Mouse (Mus musculus) left cerebral cortex, adult 8-10 months (tissue): ENCODE data around the gene Ctr9. TPM values are rescaled to one million over a fixed set of nuclear protein-coding genes. Genes with fewer than 3 reads are reported as not detected.

ENCODE experiments used
- DNase-seq, 2 experiments: peaks; one replicate each; pipeline ENCODE4 v3.0.0; 2022; ENCODE audit warnings: low spot score in 2 of 2
- total RNA-seq, 4 experiments: library from RNA; stranded (reverse); gene quantifications; 2 replicates each; pipeline ENCODE4 v1.2.4; 2022

Ctr9 gene
- total RNA-seq, 4 experiments from 2014 or later = 38.2 to 40.9 (median 39.2) TPM

GRCm38 (mm10) chr7:111029046-111029553, 349 bp downstream of the Ctr9 start:
- DNase-seq = no peak

- DNase-seq = no peak
Observed at GRCm38 (mm10) chr7:111048920-111049319, 20.2 kb downstream of the Ctr9 start.

GRCm38 (mm10) chr7:111049652-111050421, 21.1 kb downstream of the Ctr9 start:
- peak in 1 of 2 experiments; percentile 13 for DNase-seq

GRCm38 (mm10) chr7:111055221-111055620, 26.5 kb downstream of the Ctr9 start:
- DNase-seq = no peak

- no peak for DNase-seq
Observed at GRCm38 (mm10) chr7:111055984-111056657, 27.4 kb downstream of the Ctr9 start.

GRCm38 (mm10) chr7:111059527-111059926, 30.8 kb downstream of the Ctr9 start:
- DNase-seq = no peak

GRCm38 (mm10) chr7:111062971-111063370, 34.2 kb downstream of the Ctr9 start:
- DNase-seq = no peak

GRCm38 (mm10) chr7:111068181-111068580, 39.4 kb downstream of the Ctr9 start:
- DNase-seq = no peak

GRCm38 (mm10) chr7:111069439-111070166, 40.9 kb downstream of the Ctr9 start:
- no peak for DNase-seq

- DNase-seq = no peak
Observed at GRCm38 (mm10) chr7:111070167-111070496, 41.4 kb downstream of the Ctr9 start.

GRCm38 (mm10) chr7:111072410-111072809, 43.7 kb downstream of the Ctr9 start:
- DNase-seq = no peak

GRCm38 (mm10) chr7:111075288-111075687, 46.5 kb downstream of the Ctr9 start:
- no peak for DNase-seq

GRCm38 (mm10) chr7:111078271-111078670, 49.5 kb downstream of the Ctr9 start:
- DNase-seq = no peak

- no peak for DNase-seq
Observed at GRCm38 (mm10) chr7:111080026-111080425, 51.3 kb downstream of the Ctr9 start.

- DNase-seq = no peak
Observed at GRCm38 (mm10) chr7:111080876-111081275, 52.1 kb downstream of the Ctr9 start.

- DNase-seq = peak; percentile 77 to 82
Observed at GRCm38 (mm10) chr7:111082043-111082821, 53.5 kb downstream of the Ctr9 start.

GRCm38 (mm10) chr7:111082822-111083732, 54.3 kb downstream of the Ctr9 start, which contains the start of gene Eif4g2:
TSS of gene Eif4g2 (minus strand) at chr7:111083030.
- peak; percentile 97 to 99 for DNase-seq

GRCm38 (mm10) chr7:111083733-111084120, 55.0 kb downstream of the Ctr9 start:
- DNase-seq = no peak

- DNase-seq = no peak
Observed at GRCm38 (mm10) chr7:111084443-111084842, 55.7 kb downstream of the Ctr9 start.

- DNase-seq = no peak
Observed at GRCm38 (mm10) chr7:111085153-111085552, 56.4 kb downstream of the Ctr9 start.
